Mouse (Mus musculus): Measurements from ENCODE around the gene Spsb4. TPM values are rescaled to one million over a fixed set of nuclear protein-coding genes. Genes with fewer than 3 reads are reported as not detected.

Gene Spsb4
- total and polyA plus RNA-seq, 2 experiments: 1.5 to 3.5 TPM

DNA sequence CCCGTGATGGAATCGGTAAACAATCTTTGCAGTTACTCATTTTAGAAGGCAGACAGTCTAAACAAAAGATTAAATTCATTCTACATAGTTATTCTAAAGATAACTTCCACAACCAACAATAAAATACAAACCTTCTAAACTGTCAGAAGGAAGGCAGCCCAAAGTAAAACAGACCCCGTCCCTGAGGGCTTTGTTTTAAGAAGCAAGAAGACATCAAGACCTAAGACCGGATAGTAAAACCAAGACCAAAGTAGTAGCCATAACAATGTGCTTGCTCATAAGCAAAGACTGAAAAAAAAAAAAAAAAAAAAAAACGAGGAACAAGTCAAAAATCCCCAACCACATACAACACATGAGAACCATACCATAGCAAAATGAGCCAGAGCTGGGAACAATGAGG lies 15.5 kb downstream of the Spsb4 start:
- no peak for DNase-seq (ENCODE audit: extremely low read depth, low read depth, low spot score)
- WGBS: 77% methylated on average over 5 of the region's 5 CpGs
- Histone ChIP-seq H3K36me3 (ENCODE audit: control insufficient read depth, insufficient read depth, low read length) (no peaks in the 10 kb centered on the region), H3K27ac (replicated peaks; ENCODE audit: insufficient read depth, low read depth, low read length) (no peak overlapping the region), H3K79me2 (ENCODE audit: control insufficient read depth, insufficient read depth, low read length) (no peaks in the 10 kb centered on the region), H3K9ac (ENCODE audit: low read depth, low read length) (no peak overlapping the region), H3K27me3 (ENCODE audit: control insufficient read depth, insufficient read depth, low read length) (no peaks in the 10 kb centered on the region), H3K4me1 (ENCODE audit: control insufficient read depth, insufficient read depth, low read length) (no peaks in the 10 kb centered on the region), H3K4me3 (ENCODE audit: insufficient read depth, low read depth, low read length) (no peak overlapping the region)
- TF ChIP-seq POLR2A (IDR thresholded peaks at IDR 0.05; ENCODE audit: extremely low read depth, insufficient read depth, low read length) (no peak), CTCF (IDR thresholded peaks at IDR 0.05; ENCODE audit: low read depth, low read length) (no peak)

DNA sequence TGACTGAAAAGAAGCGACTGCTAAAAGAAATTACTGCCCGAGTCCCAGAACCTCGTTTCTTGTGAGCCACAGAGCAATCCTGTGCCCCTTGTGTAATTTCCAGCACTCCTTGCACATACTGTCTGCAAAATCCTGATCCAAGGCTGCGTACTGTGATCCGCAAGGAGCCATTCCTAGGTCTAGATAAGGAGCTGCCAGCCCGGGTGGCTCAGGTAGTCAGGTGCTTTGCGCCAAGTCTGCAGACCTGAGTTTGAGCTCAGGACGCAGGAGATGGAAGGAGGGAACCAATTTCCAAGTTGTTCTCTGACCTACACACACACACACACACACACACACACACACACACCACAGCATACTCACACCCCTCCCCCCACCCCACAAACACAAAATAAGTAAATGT lies 16.0 kb downstream of the Spsb4 start:
- H3K79me2 ChIP-seq (ENCODE audit: control insufficient read depth, insufficient read depth, low read length): no peaks in the 10 kb centered on the region
- TF ChIP-seq CTCF (IDR thresholded peaks at IDR 0.05; ENCODE audit: low read depth, low read length): no peak
- no peak for TF ChIP-seq POLR2A (IDR thresholded peaks at IDR 0.05; ENCODE audit: extremely low read depth, insufficient read depth, low read length)
- 76% methylated on average over 8 of the region's 8 CpGs for WGBS
- no peaks in the 10 kb centered on the region for H3K4me1 ChIP-seq (ENCODE audit: control insufficient read depth, insufficient read depth, low read length)
- H3K27me3 ChIP-seq (ENCODE audit: control insufficient read depth, insufficient read depth, low read length): no peaks in the 10 kb centered on the region
- no peaks in the 10 kb centered on the region for H3K36me3 ChIP-seq (ENCODE audit: control insufficient read depth, insufficient read depth, low read length)
- no peak overlapping the region for H3K27ac ChIP-seq (replicated peaks; ENCODE audit: insufficient read depth, low read depth, low read length)
- DNase-seq (ENCODE audit: extremely low read depth, low read depth, low spot score): no peak
- H3K9ac ChIP-seq (ENCODE audit: low read depth, low read length): no peak overlapping the region
- no peak overlapping the region for H3K4me3 ChIP-seq (ENCODE audit: insufficient read depth, low read depth, low read length)

DNA sequence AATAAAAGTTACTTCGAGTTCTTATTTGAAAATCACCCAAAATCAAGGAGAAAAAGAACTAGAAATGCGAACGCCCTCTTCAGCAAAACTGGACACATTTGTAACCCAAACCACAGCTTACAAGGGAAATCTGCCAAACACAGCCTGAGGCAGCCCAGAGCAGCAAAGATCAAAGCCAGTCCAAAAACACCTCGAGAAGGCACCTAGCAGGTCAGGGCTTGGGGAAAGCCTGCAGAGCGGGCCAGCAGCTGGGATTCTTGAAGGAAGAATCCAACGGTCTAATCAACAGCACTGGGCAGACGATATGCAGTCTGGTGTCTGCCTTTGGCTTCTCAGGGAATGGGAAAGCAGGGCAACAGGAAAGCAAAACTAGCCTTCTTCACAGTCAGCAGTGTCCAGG lies 16.6 kb downstream of the Spsb4 start:
- Histone ChIP-seq H3K27ac (replicated peaks; ENCODE audit: insufficient read depth, low read depth, low read length) (no peak overlapping the region), H3K4me1 (ENCODE audit: control insufficient read depth, insufficient read depth, low read length) (no peaks in the 10 kb centered on the region), H3K79me2 (ENCODE audit: control insufficient read depth, insufficient read depth, low read length) (no peaks in the 10 kb centered on the region), H3K36me3 (ENCODE audit: control insufficient read depth, insufficient read depth, low read length) (no peaks in the 10 kb centered on the region), H3K4me3 (ENCODE audit: insufficient read depth, low read depth, low read length) (no peak overlapping the region), H3K9ac (ENCODE audit: low read depth, low read length) (no peak overlapping the region), H3K27me3 (ENCODE audit: control insufficient read depth, insufficient read depth, low read length) (no peaks in the 10 kb centered on the region)
- TF ChIP-seq POLR2A (IDR thresholded peaks at IDR 0.05; ENCODE audit: extremely low read depth, insufficient read depth, low read length): no peak
- no peak for TF ChIP-seq CTCF (IDR thresholded peaks at IDR 0.05; ENCODE audit: low read depth, low read length)
- DNase-seq (ENCODE audit: extremely low read depth, low read depth, low spot score): no peak
- 70% methylated on average over 7 of the region's 7 CpGs for WGBS

DNA sequence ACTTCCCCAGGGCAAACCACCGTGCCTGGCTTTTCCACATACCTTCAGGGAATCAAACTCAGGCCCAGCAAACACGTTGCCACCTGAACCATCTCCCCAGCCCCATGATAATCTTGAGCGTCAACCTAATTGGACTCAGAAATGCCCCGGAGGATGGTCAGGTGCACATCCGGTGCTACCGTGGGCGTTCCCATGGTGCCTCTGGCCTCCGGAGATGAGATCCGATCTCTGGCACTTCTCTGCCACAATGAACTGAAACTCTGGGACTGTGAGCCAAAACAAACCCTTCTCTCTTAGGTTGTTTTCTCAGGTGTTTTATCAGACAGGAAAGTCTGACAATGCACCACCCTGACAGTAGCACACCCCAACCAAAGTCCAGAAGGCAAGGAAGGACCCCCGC lies 17.2 kb downstream of the Spsb4 start:
- TF ChIP-seq CTCF (IDR thresholded peaks at IDR 0.05; ENCODE audit: low read depth, low read length) (no peak), POLR2A (IDR thresholded peaks at IDR 0.05; ENCODE audit: extremely low read depth, insufficient read depth, low read length) (no peak)
- H3K27me3 ChIP-seq (ENCODE audit: control insufficient read depth, insufficient read depth, low read length): no peaks in the 10 kb centered on the region
- H3K4me1 ChIP-seq (ENCODE audit: control insufficient read depth, insufficient read depth, low read length): no peaks in the 10 kb centered on the region
- H3K27ac ChIP-seq (replicated peaks; ENCODE audit: insufficient read depth, low read depth, low read length): no peak overlapping the region
- H3K9ac ChIP-seq (ENCODE audit: low read depth, low read length): no peak overlapping the region
- DNase-seq (ENCODE audit: extremely low read depth, low read depth, low spot score): no peak
- 87% methylated on average over 10 of the region's 10 CpGs for WGBS
- no peak overlapping the region for H3K4me3 ChIP-seq (ENCODE audit: insufficient read depth, low read depth, low read length)
- H3K36me3 ChIP-seq (ENCODE audit: control insufficient read depth, insufficient read depth, low read length): no peaks in the 10 kb centered on the region
- H3K79me2 ChIP-seq (ENCODE audit: control insufficient read depth, insufficient read depth, low read length): no peaks in the 10 kb centered on the region

DNA sequence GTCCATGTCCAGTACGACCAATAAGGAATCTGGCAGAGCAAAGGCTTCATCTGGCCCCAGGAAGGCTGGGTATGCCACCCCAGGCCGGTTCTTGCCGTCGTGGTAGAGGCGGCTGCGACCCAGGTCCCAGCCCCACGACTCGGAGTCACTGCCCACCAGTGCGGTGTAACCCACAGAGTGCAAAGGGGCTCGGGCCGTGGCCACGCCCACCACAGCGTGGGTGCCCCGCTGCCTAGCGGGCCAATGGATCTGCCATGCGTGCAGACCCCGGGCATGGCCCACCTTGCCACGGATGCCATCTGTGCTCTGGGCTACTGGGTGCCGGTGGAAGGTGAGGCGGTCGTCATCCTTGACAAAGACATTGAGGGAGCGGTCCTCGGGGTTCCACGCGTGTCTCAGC lies 22.9 kb downstream of the Spsb4 start:
- DNase-seq (ENCODE audit: extremely low read depth, low read depth, low spot score): no peak
- TF ChIP-seq CTCF (IDR thresholded peaks at IDR 0.05; ENCODE audit: low read depth, low read length) (no peak), POLR2A (IDR thresholded peaks at IDR 0.05; ENCODE audit: extremely low read depth, insufficient read depth, low read length) (no peak)
- no peaks in the 10 kb centered on the region for H3K79me2 ChIP-seq (ENCODE audit: control insufficient read depth, insufficient read depth, low read length)
- no peak overlapping the region for H3K9ac ChIP-seq (ENCODE audit: low read depth, low read length)
- H3K27ac ChIP-seq (replicated peaks; ENCODE audit: insufficient read depth, low read depth, low read length): no peak overlapping the region
- no peak overlapping the region for H3K4me3 ChIP-seq (ENCODE audit: insufficient read depth, low read depth, low read length)
- no peaks in the 10 kb centered on the region for H3K36me3 ChIP-seq (ENCODE audit: control insufficient read depth, insufficient read depth, low read length)
- no peaks in the 10 kb centered on the region for H3K4me1 ChIP-seq (ENCODE audit: control insufficient read depth, insufficient read depth, low read length)
- no peaks in the 10 kb centered on the region for H3K27me3 ChIP-seq (ENCODE audit: control insufficient read depth, insufficient read depth, low read length)
- 96% methylated on average over 25 of the region's 25 CpGs for WGBS

DNA sequence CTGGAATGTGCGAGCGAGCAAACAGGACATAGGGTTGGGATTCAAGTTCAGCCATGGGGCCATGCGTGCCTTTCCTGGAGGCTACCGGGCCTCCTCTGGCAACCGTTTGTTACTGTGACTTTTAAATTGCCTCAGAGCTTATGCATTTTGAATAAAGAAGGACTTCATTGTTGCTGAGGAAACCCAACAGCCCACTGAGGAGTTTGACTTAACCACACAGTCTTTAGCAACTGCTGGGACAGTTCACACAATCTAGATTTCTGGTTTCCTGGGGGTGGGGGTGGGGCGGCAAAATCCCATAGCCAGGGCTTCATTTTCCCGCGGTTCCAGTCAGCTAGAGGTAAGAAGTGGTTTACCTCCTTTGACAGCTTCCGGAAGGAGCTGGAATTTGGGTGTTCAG lies 23.9 kb downstream of the Spsb4 start:
- Histone ChIP-seq H3K27me3 (ENCODE audit: control insufficient read depth, insufficient read depth, low read length) (no peaks in the 10 kb centered on the region), H3K4me1 (ENCODE audit: control insufficient read depth, insufficient read depth, low read length) (no peaks in the 10 kb centered on the region), H3K27ac (replicated peaks; ENCODE audit: insufficient read depth, low read depth, low read length) (no peak overlapping the region), H3K36me3 (ENCODE audit: control insufficient read depth, insufficient read depth, low read length) (no peaks in the 10 kb centered on the region), H3K9ac (ENCODE audit: low read depth, low read length) (no peak overlapping the region), H3K79me2 (ENCODE audit: control insufficient read depth, insufficient read depth, low read length) (no peaks in the 10 kb centered on the region), H3K4me3 (ENCODE audit: insufficient read depth, low read depth, low read length) (no peak overlapping the region)
- TF ChIP-seq CTCF (IDR thresholded peaks at IDR 0.05; ENCODE audit: low read depth, low read length) (no peak), POLR2A (IDR thresholded peaks at IDR 0.05; ENCODE audit: extremely low read depth, insufficient read depth, low read length) (no peak)
- no peak for DNase-seq (ENCODE audit: extremely low read depth, low read depth, low spot score)
- 88% methylated on average over 9 of the region's 9 CpGs for WGBS
